Mouse (Mus musculus) testis, adult 2 months (tissue): ENCODE data around the gene Rmnd5a. TPM values are rescaled to one million over a fixed set of nuclear protein-coding genes. Genes with fewer than 3 reads are reported as not detected.
"Not testable (repeated sequence)": the region's sequence is repeated elsewhere in the genome, so short reads cannot be mapped to it uniquely, and the experiment has no call there.

Experiments
- H3K27ac ChIP-seq: fragments of 200-500 bp; 2 replicates; pipeline ENCODE4 v1.5.1; 2012; ENCODE audit warnings: low read depth, low read length; ENCODE audit not compliant: control insufficient read depth, insufficient read depth
- H3K27me3 ChIP-seq: fragments of 200-500 bp; 2 replicates; pipeline ENCODE4 v1.6.1; 2012; ENCODE audit warnings: mild to moderate bottlenecking, low read length, moderate library complexity; ENCODE audit not compliant: control insufficient read depth, insufficient read depth
- H3K36me3 ChIP-seq: fragments of 200-500 bp; 2 replicates; pipeline ENCODE4 v1.6.1; 2012; ENCODE audit warnings: mild to moderate bottlenecking, low read length; ENCODE audit not compliant: control insufficient read depth, insufficient read depth
- H3K4me1 ChIP-seq: fragments of 200-500 bp; 2 replicates; pipeline ENCODE4 v1.6.1; 2012; ENCODE audit warnings: low read length; ENCODE audit not compliant: control insufficient read depth, insufficient read depth
- H3K4me3 ChIP-seq: fragments of 200-500 bp; 2 replicates; pipeline ENCODE4 v1.5.1; 2012; ENCODE audit warnings: low read depth, mild to moderate bottlenecking, low read length, moderate library complexity, mixed read lengths; ENCODE audit not compliant: control insufficient read depth
- CTCF ChIP-seq: fragments of 200-500 bp; IDR thresholded peaks from 2 replicates; pipeline ENCODE4 v1.5.1; 2012; ENCODE audit warnings: low read depth, mild to moderate bottlenecking, inconsistent platforms, low read length, moderate library complexity; ENCODE audit not compliant: control insufficient read depth, insufficient read depth, insufficient replicate concordance
- POLR2A ChIP-seq: fragments of 200-500 bp; IDR thresholded peaks from 2 replicates; pipeline ENCODE4 v1.6.1; 2012; ENCODE audit warnings: low read depth, mild to moderate bottlenecking, inconsistent platforms, low read length, moderate library complexity; ENCODE audit not compliant: control insufficient read depth
- polyA plus RNA-seq: library from polyadenylated mRNA; depleted of rRNA; stranded (reverse); fragments of >200 nt; gene quantifications from 2 replicates; pipeline ENCODE4 v1.2.3, GENCODE M21; 2012; rRNA removed

Rmnd5a gene
- polyA plus RNA-seq = 8.9 and 11.0 TPM in 2 replicates

GRCm38 (mm10) chr6:71440492-71441250 lies at the start of gene Rmnd5a:
Gene Rmnd5a, minus strand, starts transcription at chr6:71440637.
- Histone ChIP-seq H3K36me3 (no peaks in the 10 kb centered on the region), H3K27me3 (no peaks in the 10 kb centered on the region), H3K4me3 (peak within 1 kb of the TSS; percentile 98), H3K4me1 (peaks cover 14% of the 10 kb centered on the region), H3K27ac (peak within 1 kb of the TSS; percentile 100)
- peak; percentile 16; the same call in 1 of the 2 replicates for TF ChIP-seq CTCF
- peak; percentile 38; the same call in 1 of the 2 replicates for TF ChIP-seq POLR2A

DNA sequence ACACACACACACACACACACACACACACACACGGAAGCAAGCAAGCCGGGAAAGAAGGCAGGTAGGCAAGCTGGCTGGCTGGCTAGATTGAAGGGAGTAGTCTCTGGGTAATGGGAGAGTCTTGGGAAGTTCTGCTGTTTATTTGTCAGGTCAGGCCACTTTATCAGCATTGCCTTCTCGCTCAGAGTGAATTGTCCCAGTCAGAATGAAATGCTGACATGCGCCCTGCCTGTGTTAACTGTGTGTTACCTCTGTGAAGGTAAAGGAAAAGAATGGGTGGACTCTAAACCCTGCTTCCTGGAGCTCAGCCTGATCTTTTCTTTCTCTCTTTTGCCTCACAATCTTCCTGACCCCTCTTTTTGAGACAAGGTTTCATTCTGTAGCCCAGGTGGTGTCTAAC lies 47.5 kb upstream of the Rmnd5a start:
- Histone ChIP-seq H3K4me3 (no peak overlapping the region), H3K27me3 (no peaks in the 10 kb centered on the region), H3K36me3 (no peaks in the 10 kb centered on the region), H3K27ac (no peak overlapping the region), H3K4me1 (no peaks in the 10 kb centered on the region)
- no peak for TF ChIP-seq CTCF
- TF ChIP-seq POLR2A = no peak

GRCm38 (mm10) chr6:71486867-71487266 lies 46.4 kb upstream of the Rmnd5a start:
- TF ChIP-seq POLR2A (no peak), CTCF (no peak)
- H3K27me3 ChIP-seq = no peaks in the 10 kb centered on the region
- H3K36me3 ChIP-seq = no peaks in the 10 kb centered on the region

GRCm38 (mm10) chr6:71486226-71486625 lies 45.8 kb upstream of the Rmnd5a start:
- Histone ChIP-seq H3K36me3 (no peaks in the 10 kb centered on the region), H3K27me3 (no peaks in the 10 kb centered on the region)
- TF ChIP-seq POLR2A (no peak), CTCF (no peak)

More at GRCm38 (mm10) chr6:71486867-71487266, 46.4 kb upstream of the Rmnd5a start:
- no peak overlapping the region for H3K27ac ChIP-seq
- H3K4me1 ChIP-seq = no peaks in the 10 kb centered on the region
- no peak overlapping the region for H3K4me3 ChIP-seq

DNA sequence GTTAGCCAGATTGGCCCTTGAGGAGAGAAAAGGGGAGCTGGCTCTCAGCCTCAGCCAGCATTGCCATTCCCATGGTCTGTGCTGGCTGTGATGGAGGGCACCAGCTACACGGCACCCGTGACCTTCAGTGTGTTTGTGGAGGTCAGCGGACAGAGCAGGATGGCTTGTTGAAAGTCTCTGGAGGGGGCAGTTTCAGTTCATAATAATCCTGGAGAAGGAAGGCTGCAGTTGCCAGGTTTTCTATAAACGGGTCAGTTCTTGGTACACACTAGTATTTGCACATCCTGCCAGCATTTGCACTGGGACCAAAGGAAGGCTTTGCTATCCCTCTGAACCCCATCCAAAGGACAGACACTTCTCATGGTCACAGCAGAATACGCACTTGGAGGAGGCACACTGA lies 44.8 kb upstream of the Rmnd5a start:
- H3K27ac ChIP-seq = no peak overlapping the region
- H3K36me3 ChIP-seq = no peaks in the 10 kb centered on the region
- no peaks in the 10 kb centered on the region for H3K27me3 ChIP-seq
- no peaks in the 10 kb centered on the region for H3K4me1 ChIP-seq
- TF ChIP-seq POLR2A = no peak
- TF ChIP-seq CTCF = no peak
- no peak overlapping the region for H3K4me3 ChIP-seq

More at GRCm38 (mm10) chr6:71486226-71486625, 45.8 kb upstream of the Rmnd5a start:
- no peaks in the 10 kb centered on the region for H3K4me1 ChIP-seq
- no peak overlapping the region for H3K27ac ChIP-seq
- no peak overlapping the region for H3K4me3 ChIP-seq

GRCm38 (mm10) chr6:71481136-71481535 lies 40.7 kb upstream of the Rmnd5a start:
- no peaks in the 10 kb centered on the region for H3K36me3 ChIP-seq

DNA sequence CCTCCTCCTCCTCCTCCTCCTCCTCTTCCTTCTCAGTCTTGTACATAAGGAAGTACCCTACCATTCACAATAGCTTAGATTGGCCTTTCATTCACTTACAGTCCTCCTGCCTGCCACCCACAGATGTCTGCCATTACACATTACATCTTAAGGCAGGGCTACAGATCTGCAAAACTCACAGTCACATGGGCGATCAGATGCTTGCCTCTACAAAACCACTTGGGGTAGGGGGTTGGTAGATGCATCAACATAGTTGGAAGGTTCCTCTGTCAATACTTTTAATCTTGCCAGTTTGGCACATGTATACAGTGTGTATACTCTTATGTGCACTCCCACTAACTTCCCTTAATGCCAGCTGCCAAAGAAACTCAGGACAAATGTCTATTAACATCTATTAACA lies 39.7 kb upstream of the Rmnd5a start:
- Histone ChIP-seq H3K4me1 (no peaks in the 10 kb centered on the region), H3K4me3 (no peak overlapping the region), H3K27ac (no peak overlapping the region), H3K27me3 (no peaks in the 10 kb centered on the region), H3K36me3 (no peaks in the 10 kb centered on the region)
- TF ChIP-seq POLR2A = no peak
- TF ChIP-seq CTCF = no peak

More at GRCm38 (mm10) chr6:71481136-71481535, 40.7 kb upstream of the Rmnd5a start:
- H3K4me1 ChIP-seq = no peaks in the 10 kb centered on the region
- H3K27ac ChIP-seq = no peak overlapping the region
- H3K27me3 ChIP-seq = no peaks in the 10 kb centered on the region
- TF ChIP-seq CTCF = no peak
- no peak for TF ChIP-seq POLR2A
- no peak overlapping the region for H3K4me3 ChIP-seq

- not testable (repeated sequence) for H3K4me3 ChIP-seq, H3K27ac ChIP-seq, H3K36me3 ChIP-seq, H3K27me3 ChIP-seq, H3K4me1 ChIP-seq
Observed at GRCm38 (mm10) chr6:71479588-71479987, 39.2 kb upstream of the Rmnd5a start.

DNA sequence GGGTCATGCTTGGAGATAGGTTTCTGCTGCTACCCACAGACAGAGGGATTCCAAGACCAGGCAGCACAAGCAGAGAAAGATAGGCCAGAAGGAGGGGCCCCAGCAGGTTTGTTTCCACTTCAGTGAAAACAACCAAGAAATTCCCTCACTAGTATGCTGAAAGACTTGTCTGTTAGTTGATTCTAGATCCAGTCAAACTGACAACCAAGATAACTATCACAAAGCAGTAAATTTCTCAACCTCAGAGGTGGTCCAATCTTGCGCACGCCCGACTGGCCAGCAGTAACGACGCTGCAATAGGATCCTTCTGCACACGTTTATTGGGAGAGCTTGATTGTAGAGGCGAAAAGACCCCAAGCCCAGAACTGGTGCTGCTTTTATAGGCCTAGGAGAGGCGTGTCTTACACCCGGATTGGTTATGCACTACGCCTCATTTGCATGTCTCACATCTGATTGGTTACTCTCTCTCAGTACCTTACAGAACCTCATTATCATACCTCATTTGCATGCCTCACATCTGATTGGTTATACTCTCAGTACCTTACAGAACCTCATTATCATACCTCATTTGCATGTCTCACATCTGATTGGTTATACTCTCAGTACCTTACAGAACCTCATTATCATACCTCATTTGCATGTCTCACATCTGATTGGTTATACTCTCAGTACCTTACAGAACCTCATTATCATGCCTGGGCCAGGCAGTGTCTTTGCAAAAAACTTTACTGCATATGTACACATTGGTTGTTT lies 38.6 kb upstream of the Rmnd5a start:
- H3K27ac ChIP-seq, H3K27me3 ChIP-seq, H3K4me1 ChIP-seq, H3K36me3 ChIP-seq, H3K4me3 ChIP-seq: not testable (repeated sequence)
